Mouse (Mus musculus) spleen, postnatal 14 days (tissue): Measurements from ENCODE around the gene Ptpn13.

Experiments used
- DNase-seq, 2 experiments: peaks; one replicate each; pipeline ENCODE4 v3.0.0; 2021 to 2022; ENCODE audit warnings: low spot score in 2 of 2

Ptpn13 gene

DNA sequence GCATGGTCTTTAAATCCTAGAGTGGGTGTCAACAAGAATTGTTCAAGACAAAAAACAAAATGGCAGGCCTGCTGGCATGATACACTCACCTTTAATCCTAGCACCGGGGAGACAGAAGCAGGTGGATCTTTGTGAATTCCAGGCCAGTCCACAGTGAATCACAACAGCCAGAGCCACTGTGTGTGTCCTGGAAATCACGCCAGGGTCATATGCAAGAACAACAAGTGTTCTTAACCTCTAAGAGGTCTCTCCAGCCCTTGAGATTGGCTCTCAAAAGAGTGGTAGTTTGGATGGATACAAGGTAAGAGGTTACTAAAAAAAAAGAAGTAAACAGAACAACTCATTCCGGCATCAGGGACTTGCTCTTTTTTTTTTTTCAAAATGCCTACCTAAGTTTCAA is 222.3 kb downstream of the Ptpn13 start:
- no peak for DNase-seq
